Mouse (Mus musculus) heart, embryonic 16.5 days (tissue): Measurements from ENCODE around the gene Nod2. TPM values are rescaled to one million over a fixed set of nuclear protein-coding genes. Genes with fewer than 3 reads are reported as not detected.
"Not testable (repeated sequence)": the region's sequence is repeated elsewhere in the genome, so short reads cannot be mapped to it uniquely, and the experiment has no call there.

Experiments used
- ATAC-seq: fragments of 200-750 bp; cut with Nextera tagmentation; replicated peaks from 2 replicates; pipeline ENCODE4 v1.8.0; 2017; ENCODE audit warnings: moderate number of reproducible peaks; ENCODE audit not compliant: insufficient read depth, low FRiP score; ENCODE audit errors: extremely low read depth
- H3K27ac ChIP-seq: fragments of 300-500 bp; sonication (generic); 2 replicates; pipeline ENCODE4 v1.5.1; 2014; ENCODE audit warnings: mild to moderate bottlenecking, low read length, control low read depth, moderate library complexity
- H3K27me3 ChIP-seq: fragments of 300-500 bp; sonication (generic); 2 replicates; pipeline ENCODE4 v1.6.1; 2014; ENCODE audit warnings: low read length, mixed read lengths; ENCODE audit not compliant: control insufficient read depth, insufficient read depth
- H3K36me3 ChIP-seq: fragments of 300-500 bp; sonication (generic); 2 replicates; pipeline ENCODE4 v1.6.1; 2014; ENCODE audit not compliant: control insufficient read depth, insufficient read depth
- H3K4me1 ChIP-seq: fragments of 300-500 bp; sonication (generic); 2 replicates; pipeline ENCODE4 v1.6.1; 2014; ENCODE audit warnings: low read length, mixed read lengths; ENCODE audit not compliant: control insufficient read depth, insufficient read depth
- H3K4me2 ChIP-seq: fragments of 300-500 bp; sonication (generic); 2 replicates; pipeline ENCODE4 v1.6.1; 2014; ENCODE audit warnings: low read depth, mild to moderate bottlenecking, control low read depth, low read length
- H3K4me3 ChIP-seq: fragments of 300-500 bp; sonication (generic); 2 replicates; pipeline ENCODE4 v1.5.1; 2014; ENCODE audit warnings: mild to moderate bottlenecking, control low read depth, low read length
- H3K9ac ChIP-seq: fragments of 300-500 bp; sonication (generic); 2 replicates; pipeline ENCODE4 v1.6.1; 2014; ENCODE audit warnings: low read length, control low read depth
- H3K9me3 ChIP-seq: fragments of 300-500 bp; sonication (generic); replicated peaks from 2 replicates; pipeline ENCODE4 v1.6.1; 2016; ENCODE audit warnings: low read length; ENCODE audit not compliant: control insufficient read depth
- WGBS: fragments of 180-500 bp; shearing (Covaris S2); extraction: QIAGEN DNeasy Blood & Tissue Kit; methylation state at CpG from one replicate; pipeline ENCODE4 v1.1.7; 2014; 5-methylcytosine and 5-hydroxymethylcytosine counted together
- polyA plus RNA-seq: library from polyadenylated mRNA; unstranded; fragments of >200 nt; fragmentation: Nextera tagmentation; extraction: Ambion mirVana; gene quantifications from 2 replicates; pipeline ENCODE4 v1.2.1, GENCODE M21; 2015

Nod2 gene
- polyA plus RNA-seq, 1 experiment from 2014 or later: 0.12 TPM

DNA sequence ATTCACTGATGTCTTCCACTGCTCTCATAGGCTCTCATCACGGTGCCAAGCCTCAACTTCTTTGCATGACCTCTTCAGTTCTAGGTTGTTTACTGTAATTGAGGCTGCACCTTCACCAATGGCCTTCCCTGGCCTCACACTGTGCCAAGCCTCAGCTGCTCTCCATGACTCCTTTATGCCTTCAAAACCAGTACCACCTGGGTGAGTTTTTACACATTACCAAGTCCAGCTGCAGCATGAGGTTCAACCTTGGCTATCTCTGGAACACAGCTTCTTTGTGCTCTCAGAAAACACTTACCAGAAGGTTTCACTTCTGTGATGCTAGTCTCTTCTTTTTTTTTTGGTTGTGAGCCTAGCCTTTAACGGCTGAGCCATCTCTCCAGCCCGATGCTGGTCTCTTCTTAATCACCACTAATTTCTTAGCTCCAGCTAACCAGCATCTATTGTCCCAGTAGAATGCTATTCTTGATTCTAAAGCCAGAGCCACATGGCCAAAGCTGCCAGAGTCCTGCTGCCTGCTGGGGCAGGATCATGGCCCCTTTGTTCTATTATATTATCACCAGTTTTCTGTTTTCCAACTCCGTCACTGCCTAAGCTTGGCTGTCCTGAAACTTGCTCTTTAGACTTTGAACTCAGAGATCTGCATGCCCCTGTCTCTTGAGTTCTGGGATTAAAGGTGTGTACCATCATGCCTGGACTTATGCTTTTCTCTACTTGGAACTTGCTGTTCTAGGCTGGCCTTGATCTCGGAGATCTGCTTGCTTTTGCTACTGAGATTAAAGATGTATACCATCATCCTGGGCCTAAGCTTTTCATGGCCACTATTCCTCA, 4.2 kb upstream of the Nod2 start:
- no peak for ATAC-seq
- H3K4me1 ChIP-seq: peaks cover 7% of the 10 kb centered on the region; the same call in 1 of the 2 replicates
- H3K9ac ChIP-seq: no peak overlapping the region
- WGBS: 74% methylated on average over 5 of the region's 5 CpGs
- no peak overlapping the region for H3K4me2 ChIP-seq
- H3K36me3 ChIP-seq: no peaks in the 10 kb centered on the region
- H3K4me3 ChIP-seq: no peak overlapping the region
- no peaks in the 10 kb centered on the region for H3K9me3 ChIP-seq
- no peak overlapping the region for H3K27ac ChIP-seq
- no peaks in the 10 kb centered on the region for H3K27me3 ChIP-seq

GRCm38 (mm10) chr8:88648322-88648721, 1.2 kb downstream of the Nod2 start:
- H3K4me1 ChIP-seq: peaks cover 7% of the 10 kb centered on the region
- no peak overlapping the region for H3K27ac ChIP-seq
- no peak overlapping the region for H3K4me3 ChIP-seq
- no peaks in the 10 kb centered on the region for H3K9me3 ChIP-seq
- H3K4me2 ChIP-seq: no peak overlapping the region
- H3K9ac ChIP-seq: no peak overlapping the region
- H3K27me3 ChIP-seq: peaks cover 6% of the 10 kb centered on the region
- H3K36me3 ChIP-seq: no peaks in the 10 kb centered on the region
- no peak for ATAC-seq

- Histone ChIP-seq H3K36me3 (no peaks in the 10 kb centered on the region), H3K9me3 (no peaks in the 10 kb centered on the region), H3K27ac (no peak overlapping the region), H3K27me3 (peaks cover 6% of the 10 kb centered on the region), H3K4me1 (peaks cover 7% of the 10 kb centered on the region), H3K9ac (no peak overlapping the region), H3K4me2 (no peak overlapping the region), H3K4me3 (no peak overlapping the region)
- WGBS: 70% methylated on average over 6 of the region's 6 CpGs
- ATAC-seq: no peak
These were observed 3.0 kb downstream of the Nod2 start for GRCm38 (mm10) chr8:88650016-88650708.

GRCm38 (mm10) chr8:88651122-88651521, 4.0 kb downstream of the Nod2 start:
- not testable (repeated sequence) for H3K9me3 ChIP-seq, H3K4me3 ChIP-seq, H3K27me3 ChIP-seq, H3K4me1 ChIP-seq, H3K9ac ChIP-seq, H3K27ac ChIP-seq, ATAC-seq, H3K36me3 ChIP-seq, H3K4me2 ChIP-seq
- 70% methylated on average over 4 of the region's 4 CpGs for WGBS

GRCm38 (mm10) chr8:88655334-88655733, 8.2 kb downstream of the Nod2 start:
- H3K9me3 ChIP-seq: no peaks in the 10 kb centered on the region
- ATAC-seq: no peak
- H3K9ac ChIP-seq: no peak overlapping the region
- H3K4me2 ChIP-seq: no peak overlapping the region
- H3K36me3 ChIP-seq: no peaks in the 10 kb centered on the region
- no peak overlapping the region for H3K4me3 ChIP-seq
- peaks cover 2% of the 10 kb centered on the region; the same call in 1 of the 2 replicates for H3K27me3 ChIP-seq
- H3K27ac ChIP-seq: no peak overlapping the region
- H3K4me1 ChIP-seq: no peaks in the 10 kb centered on the region; the same call in 1 of the 2 replicates

DNA sequence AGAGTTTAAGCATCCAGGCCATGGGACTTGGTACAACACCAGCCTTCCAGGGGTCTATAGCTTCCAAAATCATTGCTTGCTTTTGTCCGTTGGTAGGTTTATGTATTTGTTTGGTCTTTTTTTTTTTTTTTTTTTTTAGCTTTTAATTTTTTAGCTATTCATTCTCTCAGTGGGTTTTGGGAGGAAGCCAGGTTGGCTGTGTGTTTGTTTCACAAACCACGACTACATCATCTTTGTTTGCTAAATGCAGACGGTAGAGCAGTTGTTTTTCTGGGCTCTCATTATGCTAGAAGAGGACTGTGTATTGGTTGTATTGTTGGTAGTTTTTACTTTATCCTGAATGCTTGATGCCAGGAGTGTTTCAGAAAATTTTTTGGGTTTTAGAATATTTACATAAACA, 12.8 kb downstream of the Nod2 start:
- H3K27me3 ChIP-seq: no peaks in the 10 kb centered on the region
- H3K9me3 ChIP-seq: no peaks in the 10 kb centered on the region
- no peaks in the 10 kb centered on the region for H3K4me1 ChIP-seq
- no peak for ATAC-seq
- WGBS: 72% methylated on average over 3 of the region's 3 CpGs
- no peak overlapping the region for H3K9ac ChIP-seq
- no peak overlapping the region for H3K27ac ChIP-seq
- H3K36me3 ChIP-seq: no peaks in the 10 kb centered on the region
- no peak overlapping the region for H3K4me2 ChIP-seq
- no peak overlapping the region for H3K4me3 ChIP-seq

DNA sequence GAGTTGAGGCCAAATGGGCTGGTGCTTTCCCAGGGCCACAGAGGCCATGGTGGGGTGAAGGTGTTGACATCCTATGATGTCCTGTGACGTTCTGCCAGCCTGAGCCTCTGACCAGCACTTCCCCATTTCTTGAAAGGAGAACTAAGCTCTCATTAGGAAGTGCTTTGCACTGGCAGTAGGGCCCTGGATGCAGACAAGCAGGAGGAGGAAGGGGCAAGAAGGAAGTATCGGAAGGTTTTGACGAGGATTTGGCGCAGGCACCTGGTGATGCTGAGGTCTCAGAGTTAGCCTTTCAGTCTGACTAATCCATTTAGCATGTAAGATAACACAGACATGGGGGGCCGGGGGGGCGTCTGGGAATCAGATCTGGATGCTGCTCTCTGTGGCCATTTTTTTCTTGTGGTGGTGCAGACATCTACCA, 15.3 kb downstream of the Nod2 start:
- Histone ChIP-seq H3K9ac (no peak overlapping the region), H3K36me3 (no peaks in the 10 kb centered on the region), H3K9me3 (no peaks in the 10 kb centered on the region), H3K27ac (no peak overlapping the region), H3K4me1 (no peaks in the 10 kb centered on the region), H3K27me3 (no peaks in the 10 kb centered on the region), H3K4me2 (no peak overlapping the region), H3K4me3 (no peak overlapping the region)
- ATAC-seq: no peak
- WGBS: 48% methylated on average over 6 of the region's 6 CpGs

DNA sequence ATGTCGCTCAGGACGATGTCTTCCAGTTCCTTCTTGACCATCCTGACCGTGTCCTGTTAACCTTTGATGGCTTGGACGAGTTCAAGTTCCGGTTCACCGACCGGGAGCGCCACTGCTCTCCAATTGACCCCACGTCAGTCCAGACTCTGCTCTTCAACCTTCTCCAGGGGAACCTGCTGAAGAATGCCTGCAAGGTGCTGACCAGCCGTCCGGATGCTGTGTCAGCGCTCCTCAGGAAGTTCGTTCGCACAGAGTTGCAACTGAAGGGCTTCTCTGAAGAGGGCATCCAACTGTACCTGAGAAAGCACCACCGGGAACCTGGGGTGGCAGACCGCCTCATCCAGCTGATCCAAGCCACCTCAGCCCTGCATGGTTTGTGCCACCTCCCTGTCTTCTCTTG, 17.0 kb downstream of the Nod2 start:
- WGBS: 80% methylated on average over 16 of the region's 16 CpGs
- no peak overlapping the region for H3K4me3 ChIP-seq
- ATAC-seq: no peak
- peaks cover 2% of the 10 kb centered on the region; the same call in 1 of the 2 replicates for H3K27me3 ChIP-seq
- no peaks in the 10 kb centered on the region for H3K9me3 ChIP-seq
- no peak overlapping the region for H3K9ac ChIP-seq
- no peaks in the 10 kb centered on the region for H3K4me1 ChIP-seq
- H3K27ac ChIP-seq: no peak overlapping the region
- H3K4me2 ChIP-seq: no peak overlapping the region
- H3K36me3 ChIP-seq: no peaks in the 10 kb centered on the region

- no peak for ATAC-seq
- Histone ChIP-seq H3K27ac (no peak overlapping the region), H3K4me1 (no peaks in the 10 kb centered on the region), H3K4me2 (no peak overlapping the region), H3K9ac (no peak overlapping the region), H3K36me3 (no peaks in the 10 kb centered on the region), H3K27me3 (peaks cover 2% of the 10 kb centered on the region; the same call in 1 of the 2 replicates), H3K4me3 (no peak overlapping the region), H3K9me3 (no peaks in the 10 kb centered on the region)
- WGBS: 70% methylated on average over 19 of the region's 19 CpGs
These were observed 17.8 kb downstream of the Nod2 start for GRCm38 (mm10) chr8:88664947-88665346.
